Mouse (Mus musculus): ENCODE results near the gene Fbxw8.

DNA sequence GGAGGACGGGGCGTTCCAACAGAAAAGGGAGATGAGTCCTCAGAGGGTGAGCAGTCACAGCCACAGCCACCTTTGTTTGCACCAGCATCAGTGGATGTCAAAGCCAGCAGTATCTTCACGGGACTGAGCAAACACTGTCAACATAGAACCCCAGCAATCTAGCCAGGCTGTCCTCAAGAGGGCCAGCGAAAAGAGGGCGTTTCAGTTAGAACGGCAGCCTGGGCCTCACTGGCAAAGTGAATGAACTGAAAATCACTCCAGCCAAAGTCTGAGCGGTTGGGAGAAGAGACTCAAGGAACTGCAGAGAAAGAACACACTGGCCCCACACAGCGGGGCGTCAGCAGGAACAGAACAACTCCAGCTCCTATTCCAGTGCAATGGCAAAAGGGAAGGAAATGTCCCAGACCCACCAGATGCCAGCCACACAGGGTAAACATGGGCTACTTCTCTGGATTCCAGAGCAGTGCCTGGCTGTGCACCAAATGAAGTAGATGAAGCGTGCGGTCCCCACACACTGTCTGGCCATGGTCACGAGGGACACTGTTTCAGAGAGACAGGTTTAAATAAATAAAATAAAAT, 72.1 kb downstream of the Fbxw8 start:
- TF ChIP-seq CTCF (IDR thresholded peaks at IDR 0.05; ENCODE audit: low read depth, low read length) (no peak), POLR2A (IDR thresholded peaks at IDR 0.05; ENCODE audit: extremely low read depth, insufficient read depth, low read length) (no peak)
